Mouse (Mus musculus): ENCODE measurements around the gene Axdnd1.
"Not testable (repeated sequence)": the region's sequence is repeated elsewhere in the genome, so short reads cannot be mapped to it uniquely, and the experiment has no call there.

Gene Axdnd1

GRCm38 (mm10) chr1:156437016-156437708 lies 16.2 kb upstream of the Axdnd1 start:
- no peak for DNase-seq (ENCODE audit: low spot score)

- no peak for DNase-seq (ENCODE audit: low spot score)
Measured at GRCm38 (mm10) chr1:156433497-156433896, 12.5 kb upstream of the Axdnd1 start.

GRCm38 (mm10) chr1:156432498-156432897 lies 11.5 kb upstream of the Axdnd1 start:
- no peak for DNase-seq (ENCODE audit: low spot score)

GRCm38 (mm10) chr1:156428434-156428833 lies 7.5 kb upstream of the Axdnd1 start:
- DNase-seq (ENCODE audit: low spot score), result no peak

- DNase-seq (ENCODE audit: low spot score), result no peak
Measured at GRCm38 (mm10) chr1:156425746-156426145, 4.8 kb upstream of the Axdnd1 start.

GRCm38 (mm10) chr1:156424054-156424453 lies 3.1 kb upstream of the Axdnd1 start:
- no peak for DNase-seq (ENCODE audit: low spot score)

GRCm38 (mm10) chr1:156423493-156423892 lies 2.5 kb upstream of the Axdnd1 start:
- no peak for DNase-seq (ENCODE audit: low spot score)

- DNase-seq (ENCODE audit: low spot score), result no peak
Measured at GRCm38 (mm10) chr1:156422856-156423255, 1.9 kb upstream of the Axdnd1 start.

- DNase-seq (ENCODE audit: low spot score), result no peak
Measured at GRCm38 (mm10) chr1:156418170-156418569, 2.8 kb downstream of the Axdnd1 start.

GRCm38 (mm10) chr1:156408521-156408920 lies 12.4 kb downstream of the Axdnd1 start:
- DNase-seq (ENCODE audit: low spot score), result no peak

GRCm38 (mm10) chr1:156408004-156408403 lies 13.0 kb downstream of the Axdnd1 start:
- DNase-seq (ENCODE audit: low spot score), result no peak

GRCm38 (mm10) chr1:156403251-156403650 lies 17.7 kb downstream of the Axdnd1 start:
- DNase-seq (ENCODE audit: low spot score), result no peak

- no peak for DNase-seq (ENCODE audit: low spot score)
Measured at GRCm38 (mm10) chr1:156402491-156402890, 18.5 kb downstream of the Axdnd1 start.

- not testable (repeated sequence) for DNase-seq (ENCODE audit: low spot score)
Measured at GRCm38 (mm10) chr1:156400159-156400558, 20.8 kb downstream of the Axdnd1 start.

- DNase-seq (ENCODE audit: low spot score), result no peak
Measured at GRCm38 (mm10) chr1:156393148-156393547, 27.8 kb downstream of the Axdnd1 start.

- no peak for DNase-seq (ENCODE audit: low spot score)
Measured at GRCm38 (mm10) chr1:156386880-156387279, 34.1 kb downstream of the Axdnd1 start.

- DNase-seq (ENCODE audit: low spot score), result no peak
Measured at GRCm38 (mm10) chr1:156386232-156386631, 34.7 kb downstream of the Axdnd1 start.

- DNase-seq (ENCODE audit: low spot score), result no peak
Measured at GRCm38 (mm10) chr1:156381217-156381616, 39.7 kb downstream of the Axdnd1 start.

GRCm38 (mm10) chr1:156365740-156366139 lies 55.2 kb downstream of the Axdnd1 start, which contains the start of gene Gm2000:
Gm2000 (plus strand) TSS chr1:156366040.
- no peak for DNase-seq (ENCODE audit: low spot score)

GRCm38 (mm10) chr1:156352466-156352865 lies 68.5 kb downstream of the Axdnd1 start:
- DNase-seq (ENCODE audit: low spot score), result no peak

GRCm38 (mm10) chr1:156350441-156350840 lies 70.5 kb downstream of the Axdnd1 start:
- DNase-seq (ENCODE audit: low spot score), result no peak

- DNase-seq (ENCODE audit: low spot score), result no peak
Measured at GRCm38 (mm10) chr1:156349031-156349430, 71.9 kb downstream of the Axdnd1 start.

GRCm38 (mm10) chr1:156345633-156346032 lies 75.3 kb downstream of the Axdnd1 start:
- DNase-seq (ENCODE audit: low spot score), result no peak

GRCm38 (mm10) chr1:156344433-156344832 lies 76.5 kb downstream of the Axdnd1 start:
- DNase-seq (ENCODE audit: low spot score), result no peak
